Mouse (Mus musculus) midbrain, embryonic 13.5 days (tissue): ENCODE measurements around the gene 2410004P03Rik. TPM values are rescaled to one million over a fixed set of nuclear protein-coding genes. Genes with fewer than 3 reads are reported as not detected.

Experiments
- ATAC-seq: fragments of 200-750 bp; cut with Nextera tagmentation; 2 replicates; pipeline ENCODE4 v1.8.0; 2017; ENCODE audit warnings: mild to moderate bottlenecking, moderate TSS enrichment, moderate library complexity
- H3K27ac ChIP-seq: fragments of 300-500 bp; sonication (generic); 2 replicates; pipeline ENCODE4 v1.5.1; 2015; ENCODE audit warnings: inconsistent platforms, mild to moderate bottlenecking, moderate library complexity
- H3K27me3 ChIP-seq: fragments of 300-500 bp; sonication (generic); 2 replicates; pipeline ENCODE4 v1.6.1; 2015; ENCODE audit warnings: mild to moderate bottlenecking, inconsistent platforms
- H3K36me3 ChIP-seq: fragments of 300-500 bp; sonication (generic); 2 replicates; pipeline ENCODE4 v1.6.1; 2015; ENCODE audit warnings: mild to moderate bottlenecking, inconsistent platforms
- H3K4me1 ChIP-seq: fragments of 300-500 bp; sonication (generic); replicated peaks from 2 replicates; pipeline ENCODE4 v1.6.1; 2015; ENCODE audit warnings: inconsistent platforms
- H3K4me2 ChIP-seq: fragments of 300-500 bp; sonication (generic); replicated peaks from 2 replicates; pipeline ENCODE4 v1.6.1; 2015; ENCODE audit warnings: moderate library complexity, mild to moderate bottlenecking, inconsistent platforms
- H3K4me3 ChIP-seq: fragments of 300-500 bp; sonication (generic); replicated peaks from 2 replicates; pipeline ENCODE4 v1.5.1; 2015; ENCODE audit warnings: mild to moderate bottlenecking, inconsistent platforms
- H3K9ac ChIP-seq: fragments of 300-500 bp; sonication (generic); replicated peaks from 2 replicates; pipeline ENCODE4 v1.6.1; 2015; ENCODE audit warnings: mild to moderate bottlenecking, inconsistent platforms
- H3K9me3 ChIP-seq: fragments of 300-500 bp; sonication (generic); 2 replicates; pipeline ENCODE4 v1.6.1; 2016; ENCODE audit warnings: mild to moderate bottlenecking, inconsistent platforms
- WGBS: fragments of 180-500 bp; shearing (Covaris S2); methylation state at CpG from one replicate; pipeline ENCODE4 v1.1.7; 2015; 5-methylcytosine and 5-hydroxymethylcytosine counted together
- polyA plus RNA-seq: library from polyadenylated mRNA; unstranded; fragments of >200 nt; fragmentation: Nextera tagmentation; extraction: Ambion mirVana; gene quantifications from 2 replicates; pipeline ENCODE4 v1.2.1, GENCODE M21; 2015

2410004P03Rik gene
- polyA plus RNA-seq, 1 experiment from 2014 or later, result 1.5 TPM

- ATAC-seq, result no peak
- peaks cover 3% of the 10 kb centered on the region; the same call in 1 of the 2 replicates for H3K36me3 ChIP-seq
- H3K4me3 ChIP-seq, result no peak overlapping the region
- no peaks in the 10 kb centered on the region for H3K27me3 ChIP-seq
- 77% methylated on average over 2 of the region's 2 CpGs for WGBS
- no peak overlapping the region for H3K4me2 ChIP-seq
- no peak overlapping the region for H3K27ac ChIP-seq
- H3K4me1 ChIP-seq, result no peaks in the 10 kb centered on the region
- no peaks in the 10 kb centered on the region for H3K9me3 ChIP-seq
- no peak overlapping the region for H3K9ac ChIP-seq
Observed at GRCm38 (mm10) chr12:16991376-16991775, 20.2 kb downstream of the 2410004P03Rik start.

- Histone ChIP-seq H3K9ac (no peak overlapping the region), H3K9me3 (no peaks in the 10 kb centered on the region), H3K4me2 (no peak overlapping the region), H3K4me1 (no peaks in the 10 kb centered on the region), H3K27me3 (no peaks in the 10 kb centered on the region), H3K4me3 (no peak overlapping the region), H3K27ac (no peak overlapping the region), H3K36me3 (peaks cover 24% of the 10 kb centered on the region)
- ATAC-seq, result no peak
- WGBS, result 92% methylated on average over 1 of the region's 1 CpGs
Observed at GRCm38 (mm10) chr12:16985778-16986177, 25.7 kb downstream of the 2410004P03Rik start.

DNA sequence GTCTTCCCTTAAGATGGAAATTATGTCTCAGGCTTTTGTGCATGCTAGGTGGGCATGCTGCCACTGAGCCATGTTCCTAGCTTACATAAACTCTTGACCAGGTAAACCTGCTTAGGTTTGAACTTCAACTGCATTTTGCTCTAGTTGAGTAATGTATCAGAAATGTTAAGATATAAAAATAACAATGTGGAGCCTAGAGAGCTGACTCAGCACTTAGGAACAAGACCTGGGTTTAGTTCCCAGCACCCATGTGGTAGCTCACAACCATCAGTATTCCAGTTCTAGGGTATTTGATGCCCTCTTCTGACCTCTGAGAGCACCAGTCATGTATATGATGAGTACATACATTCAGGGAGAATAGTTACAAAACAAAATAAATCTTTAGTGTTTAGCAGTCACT lies 34.4 kb downstream of the 2410004P03Rik start:
- Histone ChIP-seq H3K4me1 (no peaks in the 10 kb centered on the region), H3K9me3 (no peaks in the 10 kb centered on the region), H3K27ac (no peak overlapping the region), H3K36me3 (peaks cover 85% of the 10 kb centered on the region), H3K4me3 (no peak overlapping the region), H3K4me2 (no peak overlapping the region), H3K27me3 (no peaks in the 10 kb centered on the region), H3K9ac (no peak overlapping the region)
- no peak for ATAC-seq

DNA sequence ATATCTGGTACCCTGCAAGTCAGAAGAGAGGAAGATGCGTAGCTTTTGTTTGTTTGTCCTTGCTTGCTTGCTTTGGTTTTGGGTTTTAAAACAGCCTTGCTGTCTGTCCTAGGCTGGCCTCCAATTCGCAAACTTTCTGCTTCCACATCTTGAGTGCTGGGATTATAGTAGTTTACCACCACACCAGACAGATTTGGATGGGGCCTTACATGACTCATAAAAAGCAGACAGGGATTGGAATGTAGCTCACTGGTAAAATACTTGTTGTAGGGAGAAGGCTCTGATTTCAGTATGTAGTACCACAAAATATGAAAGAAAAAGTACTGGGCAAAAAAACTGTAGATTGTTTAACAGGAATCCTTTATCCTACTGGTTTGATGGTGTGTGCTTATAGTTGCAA lies 44.7 kb downstream of the 2410004P03Rik start:
- no peaks in the 10 kb centered on the region for H3K4me1 ChIP-seq
- H3K27me3 ChIP-seq, result no peaks in the 10 kb centered on the region
- peaks cover 41% of the 10 kb centered on the region for H3K36me3 ChIP-seq
- 96% methylated on average over 2 of the region's 2 CpGs for WGBS
- H3K4me2 ChIP-seq, result no peak overlapping the region
- H3K4me3 ChIP-seq, result no peak overlapping the region
- H3K27ac ChIP-seq, result no peak overlapping the region
- H3K9me3 ChIP-seq, result no peaks in the 10 kb centered on the region
- ATAC-seq, result no peak
- H3K9ac ChIP-seq, result no peak overlapping the region

DNA sequence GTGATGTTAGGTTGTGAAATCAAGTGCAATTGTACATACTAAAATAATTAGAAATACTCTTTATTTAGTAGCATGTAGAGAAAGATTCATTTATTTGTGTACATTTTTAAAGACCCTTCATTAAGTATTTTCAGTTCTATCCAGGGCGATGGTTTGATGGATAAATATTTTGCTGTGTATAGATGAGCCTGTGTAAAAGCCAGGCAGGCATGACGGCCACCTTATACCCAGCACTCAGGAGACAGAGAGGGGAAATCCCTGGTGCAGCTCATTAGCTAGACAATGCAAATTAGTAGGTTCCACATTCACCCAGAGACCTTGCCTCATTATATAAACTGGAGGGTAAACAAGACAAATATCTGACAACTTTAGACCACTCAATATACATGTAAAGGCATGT lies 48.2 kb downstream of the 2410004P03Rik start:
- Histone ChIP-seq H3K4me1 (no peaks in the 10 kb centered on the region), H3K27ac (no peak overlapping the region), H3K4me3 (no peak overlapping the region), H3K27me3 (no peaks in the 10 kb centered on the region), H3K36me3 (peaks cover 44% of the 10 kb centered on the region), H3K9me3 (no peaks in the 10 kb centered on the region), H3K9ac (no peak overlapping the region), H3K4me2 (no peak overlapping the region)
- WGBS, result 76% methylated on average over 2 of the region's 2 CpGs
- ATAC-seq, result no peak

DNA sequence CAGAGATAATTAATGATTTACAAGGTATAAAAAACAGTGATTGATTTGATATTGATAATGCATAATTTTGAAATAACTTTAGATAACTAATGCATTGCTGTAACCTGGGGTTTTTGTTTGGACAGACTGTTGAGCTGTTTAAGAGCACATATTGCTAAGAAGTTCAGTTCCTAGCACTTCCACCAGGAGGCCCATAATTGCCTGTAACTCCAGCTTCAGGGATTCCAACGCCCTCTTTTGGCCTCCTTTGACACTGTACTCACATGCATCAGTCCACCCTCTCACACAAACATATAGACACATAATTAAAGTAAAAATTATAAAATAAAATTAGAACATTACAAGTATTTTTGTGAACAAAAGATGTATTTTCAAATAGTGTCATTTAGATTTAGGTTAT lies 52.7 kb downstream of the 2410004P03Rik start:
- no peaks in the 10 kb centered on the region for H3K9me3 ChIP-seq
- WGBS, result 75% methylated on average over 1 of the region's 1 CpGs

More for the DNA sequence above, 52.7 kb downstream of the 2410004P03Rik start:
- no peak overlapping the region for H3K4me2 ChIP-seq
- H3K36me3 ChIP-seq, result peaks cover 44% of the 10 kb centered on the region
- no peak overlapping the region for H3K9ac ChIP-seq
- ATAC-seq, result no peak
- no peaks in the 10 kb centered on the region for H3K4me1 ChIP-seq
- H3K27ac ChIP-seq, result no peak overlapping the region
- no peaks in the 10 kb centered on the region for H3K27me3 ChIP-seq
- no peak overlapping the region for H3K4me3 ChIP-seq

Other genes with a start within 250 kb of the 2410004P03Rik start
- gene Greb1, start 210.8 kb downstream of the 2410004P03Rik start, polyA plus RNA-seq, result 2.7 and 3.1 TPM in 2 replicates
- gene E2f6, start 200.8 kb downstream of the 2410004P03Rik start, polyA plus RNA-seq, result 46.7 and 49.5 TPM in 2 replicates
- 14.4 and 15.7 TPM in 2 replicates for gene Rock2, start 116.8 kb downstream of the 2410004P03Rik start, polyA plus RNA-seq
- 1.6 and 2.1 TPM in 2 replicates for gene Pqlc3, start 11.3 kb downstream of the 2410004P03Rik start, polyA plus RNA-seq
- gene Kcnf1, start 165.2 kb upstream of the 2410004P03Rik start, polyA plus RNA-seq, result 2.3 and 2.8 TPM in 2 replicates